Mouse (Mus musculus) right cerebral cortex, postnatal 36 days (tissue): ENCODE measurements around the gene Gm21319.
"Not testable (repeated sequence)": the region's sequence is repeated elsewhere in the genome, so short reads cannot be mapped to it uniquely, and the experiment has no call there.

Experiments used
- DNase-seq, 2 experiments: peaks; one replicate each; pipeline ENCODE4 v3.0.0; 2022; ENCODE audit warnings: low spot score in 2 of 2, mixed read lengths in 1 of 2

Gm21319 gene

DNA sequence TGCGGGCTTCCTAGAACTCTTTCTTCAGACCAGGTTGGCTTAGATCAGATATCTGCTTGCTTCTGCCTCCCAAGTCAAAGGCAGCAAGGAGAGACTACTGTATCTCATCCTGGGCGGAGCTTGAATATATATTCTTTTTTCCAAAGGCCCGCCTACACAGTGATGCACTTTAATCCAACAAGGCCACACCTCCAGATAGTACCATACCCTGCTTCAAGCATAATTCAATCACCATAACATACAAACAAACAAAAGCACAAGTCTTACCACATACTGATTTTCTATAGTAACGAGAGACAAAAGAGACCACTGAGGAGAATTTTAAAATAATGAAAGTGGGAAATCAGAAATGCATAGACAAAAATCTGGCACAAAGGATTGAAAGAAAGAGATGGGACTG lies at the start of gene Gm21319:
Gene Gm21319 (minus strand): TSS at position 101 of the 400 bp plus-strand sequence.
- DNase-seq, result not testable (repeated sequence)

DNA sequence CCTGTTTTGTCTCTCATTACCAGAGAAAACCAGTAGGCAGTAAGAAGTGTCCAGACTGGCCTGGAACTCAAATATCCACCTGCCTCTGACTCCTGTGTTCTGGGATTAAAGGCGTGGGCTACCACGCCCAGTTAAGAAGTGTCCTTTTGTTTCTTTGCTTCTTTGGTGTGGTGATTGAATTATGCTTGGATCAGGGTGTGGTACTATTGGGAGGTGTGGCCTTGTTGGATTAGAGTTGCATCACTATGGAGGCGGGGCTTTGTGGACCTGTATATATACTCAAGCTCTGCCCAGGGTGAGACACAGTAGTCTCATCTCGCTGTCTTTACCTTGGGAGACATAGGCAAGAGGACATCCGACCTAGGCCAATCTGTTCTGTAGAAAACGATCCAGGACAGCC lies 40.7 kb upstream of the Gm21319 start, which contains the start of gene BB287469:
Gene BB287469 (plus strand): TSS at position 301 of the 400 bp plus-strand sequence.
- not testable (repeated sequence) for DNase-seq

DNA sequence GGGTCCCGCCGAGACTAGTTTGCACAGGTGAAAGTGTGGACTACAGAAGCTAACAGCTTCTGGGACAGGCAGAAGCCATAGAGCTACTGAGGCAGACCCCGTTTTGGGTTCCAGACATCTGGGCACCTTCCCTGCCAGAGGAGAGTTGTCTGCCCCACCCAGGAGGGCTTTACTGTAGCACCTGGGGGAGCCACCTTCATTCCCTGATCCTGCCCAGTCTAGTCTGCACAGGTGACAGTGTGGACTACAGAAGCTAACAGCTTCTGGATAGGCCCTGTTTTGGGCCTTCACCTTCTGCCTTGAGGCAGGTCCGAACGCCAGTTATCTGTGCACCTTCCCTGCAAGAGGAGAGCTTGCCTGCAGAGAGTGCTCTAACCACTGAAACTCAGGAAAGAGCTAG lies 22.4 kb upstream of the Gm21319 start:
- not testable (repeated sequence) for DNase-seq

DNA sequence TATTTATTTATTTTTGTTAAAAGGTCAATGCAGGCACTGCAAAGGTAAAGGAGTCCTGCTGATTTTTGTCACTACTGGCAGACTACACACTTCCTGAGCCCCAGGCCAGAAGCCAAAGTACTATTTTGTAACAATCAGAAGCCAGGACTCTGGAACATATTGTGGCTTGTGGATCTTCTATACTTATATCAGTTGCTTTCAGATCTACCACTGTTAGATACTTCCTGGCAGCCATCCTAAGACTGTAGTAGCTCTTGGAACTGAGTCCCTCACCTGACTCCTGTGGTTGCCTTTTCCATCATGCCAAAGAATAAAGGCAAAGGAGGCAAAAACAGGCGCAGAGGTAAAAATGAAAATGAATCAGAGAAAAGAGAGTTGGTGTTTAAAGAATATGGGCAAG lies 19.7 kb upstream of the Gm21319 start, which contains the start of gene Gm21936:
Gene Gm21936 (plus strand): TSS at position 301 of the 400 bp plus-strand sequence.
- DNase-seq, result not testable (repeated sequence)
